ENCODE assay signal across 8 mouse cellular contexts in genomic region chr10:120429199-120429551, GRCm38 (mm10). TPM values are rescaled to one million over a fixed set of nuclear protein-coding genes. Genes with fewer than 3 reads are reported as not detected.
DNase-seq lines count a peak whose midpoint lies in the region; ATAC-seq and TF ChIP-seq lines count a peak whose summit lies in the region.

No protein-coding gene starts in this region.

- TF ChIP-seq POLR2A in myocyte (IDR thresholded peaks at IDR 0.05; ENCODE audit: insufficient read length, low read depth): no peak

- no peaks in the 10 kb centered on the region for H3K9me3 ChIP-seq in heart, embryonic 12.5 days (replicated peaks)
- H3K9me3 ChIP-seq in lung, embryonic 16.5 days (ENCODE audit: control insufficient read depth, low read length): no peaks in the 10 kb centered on the region

- peak overlapping the region; percentile 6; the same call in 1 of the 2 replicates for H3K9ac ChIP-seq in heart, embryonic 12.5 days
- H3K9ac ChIP-seq in lung, embryonic 16.5 days (ENCODE audit: low read length): no peak overlapping the region

- no peak overlapping the region for H3K4me3 ChIP-seq in heart, embryonic 12.5 days
- H3K4me3 ChIP-seq in lung, embryonic 16.5 days (ENCODE audit: low read length): no peak overlapping the region
- H3K4me3 ChIP-seq in myocyte: no peak overlapping the region

- no peaks in the 10 kb centered on the region for H3K27me3 ChIP-seq in heart, embryonic 12.5 days (replicated peaks)
- H3K27me3 ChIP-seq in lung, embryonic 16.5 days (ENCODE audit: control insufficient read depth, insufficient read depth, low read depth, low read length): no peaks in the 10 kb centered on the region
- H3K27me3 ChIP-seq in myocyte (ENCODE audit: control insufficient read depth, insufficient read depth, insufficient read length): no peaks in the 10 kb centered on the region

- H3K4me1 ChIP-seq in heart, embryonic 12.5 days (replicated peaks): peaks cover 47% of the 10 kb centered on the region
- H3K4me1 ChIP-seq in lung, embryonic 16.5 days (replicated peaks; ENCODE audit: control insufficient read depth, insufficient read depth, low read length): peaks cover 41% of the 10 kb centered on the region

- WGBS in heart, embryonic 12.5 days: 76% methylated on average over 10 of the region's 10 CpGs
- WGBS in lung, embryonic 16.5 days: 54% methylated on average over 10 of the region's 10 CpGs

- H3K36me3 ChIP-seq in heart, embryonic 12.5 days: 0 out of 2 replicates have a peak, but pooled peaks cover 3% of the 10 kb centered on the region
- no peaks in the 10 kb centered on the region for H3K36me3 ChIP-seq in lung, embryonic 16.5 days (ENCODE audit: control insufficient read depth, insufficient read depth, low read length)
- no peaks in the 10 kb centered on the region for H3K36me3 ChIP-seq in myocyte (ENCODE audit: control insufficient read depth, insufficient read depth)

- no peak overlapping the region for H3K27ac ChIP-seq in heart, embryonic 12.5 days (ENCODE audit: poor library complexity, severe bottlenecking)
- H3K27ac ChIP-seq in lung, embryonic 16.5 days (ENCODE audit: low read length): peak overlapping the region; percentile 66

- H3K4me2 ChIP-seq in heart, embryonic 12.5 days: peak overlapping the region; percentile 29; the same call in 1 of the 2 replicates
- peak overlapping the region; percentile 36 for H3K4me2 ChIP-seq in lung, embryonic 16.5 days (ENCODE audit: low read depth, low read length)
- peak overlapping the region; percentile 49 for H3K4me2 ChIP-seq in myocyte (ENCODE audit: low read depth)

- H3K79me2 ChIP-seq in myocyte (ENCODE audit: control insufficient read depth, insufficient read depth): peaks cover 14% of the 10 kb centered on the region

- no peak overlapping the region for H3ac ChIP-seq in myocyte (ENCODE audit: control insufficient read depth, insufficient read length)

- ATAC-seq in heart, embryonic 12.5 days (ENCODE audit: insufficient number of reproducible peaks, low FRiP score): no peak
- ATAC-seq in lung, embryonic 16.5 days (ENCODE audit: low read depth): peak; percentile 15
- peak; percentile 79 for ATAC-seq in granulocyte monocyte progenitor cell, adult 5-6 weeks (replicated peaks; ENCODE audit: poor library complexity, severe bottlenecking)

- DNase-seq in heart, adult 11 months: no peak
- no peak for DNase-seq in lung, postnatal 36 days
- no peak for DNase-seq in liver
- no peak for DNase-seq in adrenal gland, postnatal 4 days (ENCODE audit: low spot score in 2 of 2)

TF ChIP-seq in myocyte, 11 proteins besides CTCF, POLR2A, EP300 and RAD21:
- TF ChIP-seq REST (IDR thresholded peaks at IDR 0.05; ENCODE audit: insufficient read depth, insufficient read length) (no peak), CEBPB (IDR thresholded peaks at IDR 0.05; ENCODE audit: insufficient read depth, poor library complexity, severe bottlenecking) (no peak), E2F4 (IDR thresholded peaks at IDR 0.05; ENCODE audit: insufficient read depth) (no peak), MYOD1 (IDR thresholded peaks at IDR 0.05; ENCODE audit: control insufficient read depth in 1 of 3, insufficient read length in 2 of 3, low read depth in 2 of 3) (no peak), SRF (IDR thresholded peaks at IDR 0.05; ENCODE audit: control insufficient read depth, insufficient read length, low read depth) (no peak), TCF3 (IDR thresholded peaks at IDR 0.05; ENCODE audit: insufficient read length, low read depth) (no peak), MAX (IDR thresholded peaks at IDR 0.05; ENCODE audit: low read depth) (no peak), TCF12 (IDR thresholded peaks at IDR 0.05; ENCODE audit: insufficient read depth, poor library complexity, severe bottlenecking) (no peak), MYOG (IDR thresholded peaks at IDR 0.05; ENCODE audit: control insufficient read depth in 1 of 3, insufficient read depth in 1 of 3, insufficient read length in 2 of 3, low read depth in 2 of 3) (no peak), USF1 (IDR thresholded peaks at IDR 0.05; ENCODE audit: low read depth) (no peak), POLR2AphosphoS2 (IDR thresholded peaks at IDR 0.05; ENCODE audit: insufficient read length, low read depth) (no peak)

RNA-seq across cellular contexts. Expression of gene Hmga2, which starts 47.1 kb away (rescaled TPM):
- 21.3 and 23.3 TPM in 2 replicates for polyA plus RNA-seq in heart, embryonic 12.5 days (2016; fragmentation: Nextera tagmentation; extraction: Ambion mirVana)
- 5.5 and 6.1 TPM in 2 replicates for polyA plus RNA-seq in lung, embryonic 16.5 days (2015; fragmentation: Nextera tagmentation; extraction: Ambion mirVana)
- total RNA-seq in granulocyte monocyte progenitor cell, adult 5-6 weeks (2014; fragmentation: Nextera tagmentation): 0.60 and 4.5 TPM in 2 replicates
- total RNA-seq in granulocyte monocyte progenitor cell, adult 5-6 weeks (2017): 0.15 and 0.78 TPM in 2 replicates
- 4.3 TPM for polyA plus RNA-seq in myocyte (2012; fragmentation: generic; extraction: Trizol)
- total RNA-seq in adrenal gland, postnatal 4 days (2021): 10 to 100 TPM; 13.8 to 14.4 TPM
